Mouse (Mus musculus): ENCODE data around the gene Ubxn4.
"Not testable (repeated sequence)": the region's sequence is repeated elsewhere in the genome, so short reads cannot be mapped to it uniquely, and the experiment has no call there.

The Ubxn4 gene

DNA sequence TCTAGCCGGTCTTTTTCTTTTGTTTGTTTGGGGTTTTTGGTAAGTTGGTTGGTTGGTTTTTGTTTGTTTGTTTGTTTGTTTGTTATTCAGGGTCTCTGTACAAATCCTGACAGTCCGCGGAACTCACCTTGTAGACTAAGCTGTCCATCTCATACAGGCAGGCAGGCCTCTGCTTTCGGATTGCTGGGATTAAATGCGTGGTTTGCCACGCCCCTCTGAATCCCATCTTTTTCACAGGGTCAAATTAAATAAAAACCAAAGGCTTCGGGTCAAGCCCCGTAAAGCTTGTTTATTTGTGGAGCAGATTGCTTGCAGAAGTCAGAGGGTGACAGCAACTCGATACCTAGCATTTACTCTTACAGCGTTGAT, at the start of gene Ubxn4:
Gene Ubxn4 (plus strand): TSS at position 338 of the 369 bp plus-strand sequence.
- DNase-seq (ENCODE audit: extremely low read depth, low read depth): no peak

DNA sequence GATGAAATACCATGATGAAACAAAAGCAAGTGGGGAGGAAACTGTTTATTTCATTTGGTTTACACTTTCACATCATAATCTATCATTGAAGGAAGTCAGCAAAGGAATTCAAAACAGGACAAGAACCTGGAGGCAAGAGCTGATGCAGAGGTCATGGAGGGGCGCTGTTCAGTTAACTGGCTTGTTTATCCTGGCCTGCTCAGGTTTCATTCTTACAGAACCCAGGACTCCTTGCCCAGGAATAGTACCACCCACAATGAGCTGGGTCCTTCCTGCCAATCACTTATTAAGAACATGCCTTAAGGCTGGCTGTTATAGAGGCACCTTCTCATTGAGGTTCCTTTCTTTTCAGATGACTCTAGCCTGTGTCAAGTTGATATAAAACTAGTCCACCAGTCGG, 49.8 kb upstream of the Ubxn4 start:
- no peak for DNase-seq (ENCODE audit: extremely low read depth, low read depth)

DNA sequence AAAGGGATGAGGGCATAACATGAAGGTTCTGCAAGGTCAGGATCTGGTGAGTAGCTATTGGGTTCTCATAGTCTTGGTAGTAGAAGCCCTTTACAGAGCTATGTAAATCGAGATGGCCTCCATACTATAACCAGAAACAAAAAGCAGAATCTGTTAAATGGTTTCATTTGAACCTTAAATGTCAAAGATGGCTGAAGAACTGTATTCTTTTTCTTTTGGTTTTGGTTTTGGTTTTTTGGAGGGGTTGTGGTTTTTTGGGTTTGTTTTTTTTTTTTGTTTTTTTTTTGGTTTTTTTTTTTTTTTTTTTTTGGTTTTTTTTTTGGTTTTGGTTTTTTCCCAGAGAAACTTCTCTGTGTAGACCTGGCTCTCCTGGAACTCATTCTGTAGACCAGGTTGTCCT, 46.4 kb upstream of the Ubxn4 start:
- DNase-seq (ENCODE audit: extremely low read depth, low read depth): no peak

DNA sequence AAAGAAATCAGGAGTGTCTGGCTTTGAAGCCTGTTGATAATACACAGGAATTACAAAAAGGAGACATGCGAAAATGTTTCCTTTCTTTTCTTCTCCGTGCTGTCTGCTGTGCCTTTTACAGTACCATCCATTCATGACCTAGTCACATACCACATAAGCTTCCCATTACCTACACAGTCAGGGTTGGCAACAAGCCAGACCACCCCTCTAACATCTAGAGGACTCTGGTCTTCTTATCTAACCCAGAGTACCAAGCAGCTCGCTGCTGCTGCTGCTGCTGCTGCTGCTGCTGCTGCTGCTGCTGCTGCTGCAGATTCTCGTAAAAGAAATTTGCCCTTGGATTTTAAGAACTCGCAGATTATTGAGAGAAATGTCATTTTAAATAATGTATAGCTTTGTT, 30.5 kb upstream of the Ubxn4 start:
- peak; percentile 85 for DNase-seq (ENCODE audit: extremely low read depth, low read depth)

DNA sequence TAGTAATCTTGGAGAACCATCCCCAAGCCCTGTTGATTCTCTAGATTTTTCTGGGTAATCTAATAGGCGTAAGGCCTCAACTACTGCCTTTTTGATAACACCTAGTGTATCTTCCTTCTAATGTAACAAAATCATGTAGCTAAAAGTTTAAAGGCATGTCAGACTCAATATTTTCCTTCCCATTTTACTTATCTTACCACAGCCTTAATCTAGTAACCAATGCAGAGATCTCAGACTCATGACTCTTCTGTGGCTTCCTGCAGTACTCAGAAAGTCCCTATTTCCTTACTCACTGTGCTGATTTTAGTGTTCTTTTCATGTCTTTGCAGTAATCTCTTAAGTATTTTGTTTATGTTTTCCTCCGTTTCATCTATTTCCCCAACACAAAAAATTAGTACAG, 21.9 kb upstream of the Ubxn4 start:
- no peak for DNase-seq (ENCODE audit: extremely low read depth, low read depth)

DNA sequence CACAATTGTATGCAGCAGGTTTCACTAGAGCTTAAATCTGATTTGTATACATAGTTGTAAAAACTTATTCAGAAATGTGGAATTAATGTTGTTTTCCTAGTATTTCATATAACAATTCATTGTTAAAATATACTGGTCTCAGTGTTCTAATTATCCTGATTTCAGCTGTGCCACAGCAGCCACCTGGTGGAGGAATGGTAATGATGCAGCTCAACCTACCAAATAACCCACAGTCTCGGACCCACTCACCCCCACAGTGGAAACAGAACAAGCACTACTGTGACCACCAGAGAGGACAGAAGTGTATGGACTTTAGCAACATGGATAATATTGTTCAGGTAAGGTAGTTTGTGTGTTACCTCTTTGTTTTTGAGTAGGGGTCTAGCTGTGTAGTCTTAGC, 20.5 kb upstream of the Ubxn4 start:
- no peak for DNase-seq (ENCODE audit: extremely low read depth, low read depth)

DNA sequence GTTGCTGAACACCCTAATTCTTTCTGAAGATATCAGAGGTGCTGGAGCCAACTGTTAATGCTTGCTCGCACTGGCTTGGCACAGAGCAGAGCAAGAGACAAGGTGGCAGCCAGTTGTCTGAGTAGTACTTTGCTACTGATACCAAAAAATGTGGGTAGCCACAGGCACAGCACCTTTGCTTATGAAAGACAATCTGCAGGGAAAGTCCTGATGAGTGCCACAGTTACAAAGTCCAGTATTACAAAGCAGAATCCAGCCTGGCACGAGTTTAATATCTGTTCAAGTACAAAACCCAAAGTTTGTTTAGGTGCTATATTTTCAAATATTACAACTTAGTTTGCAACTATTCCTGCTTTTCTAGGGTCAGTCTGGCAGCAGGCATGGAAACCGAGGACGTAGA, 8.6 kb upstream of the Ubxn4 start:
- no peak for DNase-seq (ENCODE audit: extremely low read depth, low read depth)

DNA sequence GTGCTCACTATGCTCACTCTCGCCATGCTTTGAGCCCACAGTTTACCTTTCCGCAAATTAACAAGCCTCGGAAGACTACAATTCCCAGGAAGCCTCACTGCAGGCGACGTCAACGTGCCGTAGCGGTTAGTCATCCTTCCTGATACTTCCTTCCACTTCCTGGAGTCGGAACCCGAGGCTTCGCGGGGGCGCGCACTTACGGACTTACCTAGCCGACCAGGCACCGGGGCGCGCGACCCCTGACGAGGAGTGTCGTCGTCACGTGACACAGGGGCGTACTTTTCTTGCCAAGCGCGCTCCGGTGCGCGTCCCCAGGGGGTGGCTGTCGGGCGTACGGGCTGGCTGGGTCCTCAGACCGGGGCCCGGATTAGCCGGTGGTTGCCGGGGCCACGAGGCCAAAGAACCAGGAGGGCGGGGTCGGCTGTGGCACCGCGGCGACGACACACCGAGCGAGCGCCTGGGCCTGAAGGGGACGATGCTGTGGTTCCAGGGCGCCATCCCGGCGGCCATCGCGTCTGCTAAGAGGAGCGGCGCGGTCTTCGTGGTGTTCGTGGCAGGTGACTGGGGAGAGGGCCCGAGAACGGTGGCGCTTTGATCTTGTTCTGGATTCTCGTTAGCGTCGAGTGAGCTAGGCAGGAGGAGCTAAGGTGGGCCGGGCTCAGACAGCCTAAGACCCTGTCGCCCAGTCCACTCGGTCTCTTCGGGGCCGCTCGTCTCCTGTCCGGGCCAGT, 397 bp downstream of the Ubxn4 start:
- DNase-seq (ENCODE audit: extremely low read depth, low read depth): peak; percentile 97

DNA sequence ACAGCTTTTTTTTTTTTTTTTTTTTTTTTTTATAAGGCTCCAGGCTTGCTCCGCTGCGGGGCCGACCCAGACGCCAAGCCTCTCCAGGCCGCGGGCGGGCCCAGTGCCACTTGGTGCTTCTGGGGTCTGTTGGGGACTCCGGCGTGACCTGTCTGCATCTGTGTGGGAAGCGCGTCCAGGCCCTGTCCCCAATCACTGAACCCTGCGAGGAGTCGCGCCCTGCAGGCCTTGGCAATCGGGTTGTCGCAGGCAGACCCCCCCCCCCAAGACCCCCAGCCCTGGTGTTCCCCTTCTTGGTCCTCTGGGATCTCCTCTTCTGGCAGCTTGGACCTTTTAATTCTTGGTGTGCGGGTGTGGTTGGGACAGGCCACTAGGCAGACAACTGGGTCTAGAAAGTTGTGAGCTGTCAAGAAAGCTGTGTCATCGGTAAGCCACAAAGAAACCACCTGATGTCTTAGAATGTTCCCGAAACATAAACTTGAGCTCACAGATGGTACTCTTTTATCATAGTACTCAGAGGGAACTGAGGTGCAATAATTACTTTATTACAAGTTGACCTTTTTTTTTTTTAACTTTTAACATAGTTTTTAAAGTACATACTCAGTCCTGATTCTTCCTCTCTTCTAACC, 1.1 kb downstream of the Ubxn4 start:
- DNase-seq (ENCODE audit: extremely low read depth, low read depth): peak; percentile 74

DNA sequence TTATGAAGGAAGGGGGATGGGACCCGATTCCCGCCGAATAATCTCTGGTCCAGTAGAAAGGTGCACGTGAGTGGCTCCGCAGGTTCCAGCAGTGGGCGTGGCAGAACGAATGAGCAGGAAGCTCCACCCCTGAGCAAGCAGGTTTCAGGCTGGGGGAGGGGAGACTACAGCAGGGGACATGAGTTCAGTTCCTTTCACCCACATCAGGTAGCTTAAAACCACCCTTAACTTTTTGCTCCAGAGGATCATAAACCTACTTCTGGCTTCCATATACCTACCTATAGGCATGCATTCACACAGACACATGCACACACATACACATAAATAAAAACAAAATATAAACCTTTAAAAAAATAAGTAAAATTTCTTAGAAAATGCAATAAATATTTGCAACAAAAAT, 23.3 kb downstream of the Ubxn4 start:
- DNase-seq (ENCODE audit: extremely low read depth, low read depth): not testable (repeated sequence)

DNA sequence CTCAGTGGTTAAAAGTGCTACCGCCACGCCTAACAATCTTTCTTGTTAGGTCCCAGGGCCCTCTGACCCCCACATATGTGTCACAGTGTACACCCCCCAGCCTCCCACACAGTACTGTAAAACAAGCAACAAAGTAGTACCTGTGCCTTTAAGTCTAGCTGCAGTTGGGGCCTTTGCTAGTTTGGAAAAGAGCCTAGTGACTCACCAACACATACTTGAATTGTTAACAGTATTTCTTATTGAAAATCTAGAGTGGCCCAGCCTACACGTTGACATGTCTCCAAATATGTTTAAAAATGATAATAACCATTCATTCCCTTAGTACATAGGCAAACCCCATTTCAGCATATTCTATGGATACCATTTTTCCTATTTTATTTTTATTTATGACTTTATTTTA, 27.0 kb downstream of the Ubxn4 start:
- DNase-seq (ENCODE audit: extremely low read depth, low read depth): no peak

DNA sequence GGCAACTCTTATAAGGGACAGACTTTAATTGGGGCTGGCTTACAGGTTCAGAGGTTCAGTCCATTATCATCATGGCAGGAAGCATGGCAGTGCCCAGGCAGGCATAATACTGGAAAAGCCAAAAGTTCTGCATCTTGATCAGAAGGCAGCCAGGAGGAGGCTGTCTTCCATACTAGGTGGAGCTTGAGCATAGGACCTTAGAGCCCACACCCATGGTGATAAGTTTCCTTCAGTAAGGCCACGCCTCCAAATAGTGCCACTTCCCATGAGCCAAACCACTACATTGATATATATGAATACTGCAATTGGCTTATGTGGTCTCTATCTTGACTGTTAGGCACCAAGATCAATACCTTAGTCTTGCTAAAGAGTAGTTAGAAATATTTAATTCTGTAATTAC, 32.1 kb downstream of the Ubxn4 start:
- DNase-seq (ENCODE audit: extremely low read depth, low read depth): no peak

DNA sequence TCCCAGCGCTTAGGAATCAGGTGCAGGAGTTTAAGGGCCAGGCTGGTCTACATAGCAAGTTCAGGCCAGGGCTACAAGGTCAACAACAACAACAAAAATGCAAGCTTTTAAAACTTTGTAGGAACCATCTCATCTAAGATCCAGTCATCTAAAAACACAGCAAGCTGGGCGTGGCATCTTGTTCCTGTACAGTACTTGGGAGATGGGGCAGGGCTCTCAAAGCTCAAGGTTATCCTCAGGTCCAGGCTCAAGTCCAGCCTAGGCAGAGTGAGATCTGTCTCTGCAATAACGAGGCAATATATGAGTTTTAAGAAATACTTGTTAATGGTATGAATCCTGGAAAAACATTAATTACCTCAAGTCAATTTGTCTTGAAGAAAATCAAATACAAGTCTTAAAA, 34.8 kb downstream of the Ubxn4 start:
- no peak for DNase-seq (ENCODE audit: extremely low read depth, low read depth)

DNA sequence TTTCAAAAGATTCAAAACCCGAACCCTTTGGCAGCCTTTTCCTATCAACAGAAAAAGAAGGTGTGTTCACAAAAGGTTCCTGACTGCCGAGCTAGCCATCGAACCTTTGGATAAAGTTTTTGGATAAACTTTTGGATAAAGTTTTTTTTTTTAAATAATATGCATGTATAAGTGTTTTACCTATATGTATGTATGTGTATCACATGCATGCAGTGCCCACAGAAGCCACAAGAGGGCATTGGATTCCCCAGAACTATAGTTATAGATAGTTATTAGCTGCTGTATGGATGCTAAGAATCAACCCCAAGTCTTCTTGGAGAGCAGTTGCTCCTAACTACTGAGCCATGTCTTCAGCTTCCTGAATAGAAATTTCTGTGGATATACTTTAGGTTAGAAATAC, 38.0 kb downstream of the Ubxn4 start:
- DNase-seq (ENCODE audit: extremely low read depth, low read depth): peak; percentile 22

DNA sequence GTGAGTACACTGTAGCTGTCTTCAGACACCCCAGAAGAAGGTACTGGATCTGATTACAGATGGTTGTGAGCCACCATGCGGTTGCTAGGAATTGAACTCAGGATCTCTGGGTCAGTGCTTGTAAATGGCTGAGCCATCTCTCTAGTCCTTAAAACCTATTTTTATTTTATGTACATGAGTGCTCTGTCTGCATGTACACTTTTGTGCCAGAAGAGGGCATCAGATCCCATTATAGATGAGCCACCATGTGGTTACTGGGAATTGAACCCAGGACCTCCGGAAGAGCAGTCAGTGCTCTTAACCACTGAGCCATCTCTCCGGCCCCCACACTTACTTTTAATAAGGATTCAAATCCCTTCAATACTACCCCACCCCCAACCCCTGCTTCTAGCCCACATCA, 39.2 kb downstream of the Ubxn4 start:
- DNase-seq (ENCODE audit: extremely low read depth, low read depth): peak; percentile 11

DNA sequence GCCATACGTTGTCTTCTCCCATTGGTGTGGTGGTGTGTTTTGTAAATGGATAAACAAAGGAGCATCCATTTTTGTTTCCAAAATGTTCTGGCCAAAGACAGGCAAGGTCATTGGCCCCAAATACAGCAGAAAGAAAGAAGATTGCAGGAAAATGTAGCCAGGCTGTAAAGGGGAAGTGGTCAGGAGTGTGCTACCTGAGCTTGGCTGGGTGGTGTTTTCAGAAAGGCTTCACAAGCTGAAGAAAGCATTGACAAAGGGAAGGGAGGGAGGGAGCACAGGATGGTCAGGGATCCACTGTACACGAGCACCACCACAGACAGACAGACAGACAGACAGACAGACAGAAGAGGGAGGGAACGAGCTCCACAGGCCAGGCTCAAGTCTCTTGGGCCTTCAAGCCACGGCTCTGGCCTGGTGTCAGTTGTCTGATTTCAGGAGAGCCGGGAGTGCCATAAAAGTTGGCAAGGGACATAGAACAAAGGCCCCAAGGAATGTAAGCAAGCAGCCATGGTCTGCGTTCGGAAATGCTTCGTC, 40.5 kb downstream of the Ubxn4 start:
- no peak for DNase-seq (ENCODE audit: extremely low read depth, low read depth)

DNA sequence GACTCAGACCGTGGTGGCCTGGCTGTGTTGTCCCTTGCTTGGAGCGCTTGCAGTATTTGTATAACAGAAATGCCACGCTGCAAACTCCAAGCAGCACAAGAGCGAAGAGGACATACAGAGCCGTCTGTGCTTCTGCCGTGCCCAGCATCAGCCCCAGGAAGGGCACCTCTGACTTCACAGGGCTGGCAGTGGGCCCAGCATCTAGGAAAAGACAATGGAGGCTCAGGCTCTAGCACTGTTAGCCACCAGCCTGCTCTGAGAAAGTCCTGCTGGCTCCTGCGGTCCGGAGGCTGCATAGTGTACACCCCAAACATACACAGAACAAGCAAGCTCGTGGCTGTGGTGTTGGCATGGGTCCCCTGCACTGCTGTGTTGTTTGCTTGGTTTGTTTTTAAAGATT, 41.4 kb downstream of the Ubxn4 start:
- no peak for DNase-seq (ENCODE audit: extremely low read depth, low read depth)

DNA sequence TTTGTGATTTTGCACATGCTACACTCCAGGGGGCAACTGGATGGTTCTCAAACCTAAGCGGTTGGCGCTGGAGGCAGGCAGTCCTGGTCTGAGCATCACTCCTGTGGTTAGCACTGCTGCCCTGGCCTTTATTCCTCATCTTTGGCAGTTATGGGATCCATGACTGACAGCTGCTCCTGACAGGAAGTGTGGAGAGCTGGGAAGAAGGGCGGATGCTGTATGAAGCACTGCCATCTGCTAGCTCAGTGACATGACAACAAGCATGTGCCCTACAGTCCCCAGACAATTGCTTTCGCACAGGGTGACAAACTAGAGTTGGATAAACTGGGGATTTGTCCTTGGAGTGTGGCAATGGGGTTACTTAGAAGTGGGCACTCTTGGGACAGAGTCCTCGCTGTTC, 46.5 kb downstream of the Ubxn4 start:
- no peak for DNase-seq (ENCODE audit: extremely low read depth, low read depth)

DNA sequence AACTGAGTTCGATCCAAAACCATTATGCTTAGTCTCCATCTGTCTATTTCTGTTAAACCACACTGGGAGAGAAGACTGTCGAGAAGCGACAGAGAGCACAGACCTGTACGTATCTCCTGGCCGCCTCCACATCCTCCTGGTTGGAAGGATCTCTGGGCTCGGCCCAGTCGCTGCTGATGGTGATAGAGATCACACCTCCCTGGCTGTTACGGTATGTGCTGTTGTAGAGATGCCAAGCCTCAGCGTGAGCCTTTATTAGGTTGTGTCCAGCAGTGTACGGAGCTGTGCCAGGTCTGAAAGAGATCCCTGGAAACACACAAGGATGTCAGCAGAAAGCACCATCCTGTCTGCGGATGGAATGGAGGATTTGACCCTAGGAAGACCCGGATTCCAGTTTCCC, 49.8 kb downstream of the Ubxn4 start:
- DNase-seq (ENCODE audit: extremely low read depth, low read depth): no peak

DNA sequence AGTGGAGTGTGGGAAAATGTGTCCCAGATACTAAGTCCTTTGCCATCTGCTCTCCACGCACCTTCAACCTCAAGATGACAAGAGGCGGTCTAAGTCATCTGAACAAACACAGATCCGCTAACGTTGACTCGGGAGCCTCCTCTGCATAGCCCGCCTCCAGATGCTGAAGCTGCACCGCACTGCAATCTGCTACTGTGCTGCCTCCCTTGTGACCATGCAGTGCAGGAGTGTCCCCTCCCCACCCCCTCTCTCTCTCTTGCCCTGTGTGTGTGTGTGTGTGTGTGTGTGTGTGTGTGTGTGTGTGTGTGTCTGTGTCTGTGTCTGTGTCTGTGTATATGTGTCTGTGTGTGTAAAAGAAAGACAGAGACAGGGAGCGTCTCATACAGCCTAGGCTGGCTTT, 51.5 kb downstream of the Ubxn4 start:
- DNase-seq (ENCODE audit: extremely low read depth, low read depth): no peak

DNA sequence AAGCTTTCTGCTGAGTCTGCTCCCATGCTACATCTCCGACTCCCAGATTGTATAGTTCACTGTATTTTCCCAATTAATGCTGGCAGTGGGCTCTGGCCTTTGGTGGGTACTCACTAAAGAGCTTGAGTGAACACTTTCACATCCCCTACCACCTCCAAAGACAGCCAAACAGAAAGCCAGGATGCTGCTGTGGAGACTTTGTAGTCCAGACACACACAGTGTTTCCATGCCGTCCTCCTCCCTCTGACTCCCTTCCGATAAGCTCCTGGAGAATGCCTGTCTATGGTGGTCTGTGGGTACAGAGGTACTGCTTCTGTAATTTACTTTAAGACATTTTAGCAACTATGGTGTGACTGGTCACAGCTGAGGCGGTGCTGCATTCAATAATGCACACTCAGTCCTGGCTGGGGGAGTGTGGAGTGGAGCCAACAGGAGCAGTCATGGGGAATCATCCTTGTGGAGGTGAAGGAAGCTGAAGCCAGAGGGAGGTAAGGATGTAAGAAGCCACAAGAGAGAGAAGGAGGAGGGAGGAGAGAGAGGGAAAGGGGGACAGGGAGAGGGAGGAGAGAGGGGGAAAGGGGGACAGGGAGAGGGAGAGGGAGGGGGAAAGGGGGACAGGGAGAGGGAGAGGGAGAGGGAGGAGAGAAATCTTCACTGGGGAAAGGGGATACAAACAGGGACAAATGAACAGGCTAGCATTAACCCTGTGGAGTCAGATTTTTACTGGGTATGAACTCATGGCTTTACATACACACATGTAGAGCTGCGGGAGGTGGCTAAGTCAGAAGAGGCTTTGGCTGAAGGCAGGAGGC, 52.2 kb downstream of the Ubxn4 start:
- DNase-seq (ENCODE audit: extremely low read depth, low read depth): no peak

DNA sequence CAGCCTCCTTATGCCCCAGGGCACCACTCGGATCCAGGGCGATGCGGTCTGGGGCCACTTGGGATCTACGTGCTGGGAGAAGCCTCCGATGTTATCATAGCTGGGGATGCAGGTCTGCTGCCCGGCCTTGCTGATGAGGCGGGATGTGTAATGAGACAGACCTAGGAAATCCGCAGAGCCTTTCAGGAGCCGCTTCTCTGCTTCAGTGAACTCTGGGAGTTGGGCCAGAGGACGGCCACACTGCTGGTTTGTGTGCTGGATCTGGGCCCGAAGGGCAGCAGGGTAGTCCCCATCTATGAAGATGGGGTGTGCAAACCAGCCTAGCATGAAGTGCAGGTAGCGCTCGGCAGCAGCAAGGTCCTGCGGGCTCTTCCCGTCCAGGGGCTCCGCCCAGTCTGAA, 60.1 kb downstream of the Ubxn4 start:
- DNase-seq (ENCODE audit: extremely low read depth, low read depth): no peak
